Mouse (Mus musculus): ENCODE results near the gene C130073F10Rik.
"Not testable (repeated sequence)": the region's sequence is repeated elsewhere in the genome, so short reads cannot be mapped to it uniquely, and the experiment has no call there.

C130073F10Rik gene

GRCm38 (mm10) chr4:101893656-101894420 is at the start of gene C130073F10Rik:
C130073F10Rik (minus strand) TSS chr4:101893789.
- DNase-seq, result no peak

- not testable (repeated sequence) for DNase-seq
Measured at GRCm38 (mm10) chr4:101940107-101940506, 46.5 kb upstream of the C130073F10Rik start, which contains the start of gene Gm12794. Gm12794 (plus strand) TSS chr4:101940407.

- DNase-seq, result not testable (repeated sequence)
Measured at GRCm38 (mm10) chr4:101908821-101909220, 15.2 kb upstream of the C130073F10Rik start, which contains the start of gene Gm12800. Gm12800 (plus strand) TSS chr4:101909121.

- DNase-seq, result no peak
Measured at GRCm38 (mm10) chr4:101889377-101889776, 4.2 kb downstream of the C130073F10Rik start.

GRCm38 (mm10) chr4:101883641-101884040 is 9.9 kb downstream of the C130073F10Rik start:
- no peak for DNase-seq

- not testable (repeated sequence) for DNase-seq
Measured at GRCm38 (mm10) chr4:101875687-101876086, 17.9 kb downstream of the C130073F10Rik start.

GRCm38 (mm10) chr4:101872031-101872430 is 21.6 kb downstream of the C130073F10Rik start:
- DNase-seq, result not testable (repeated sequence)

GRCm38 (mm10) chr4:101862289-101862688 is 31.3 kb downstream of the C130073F10Rik start:
- DNase-seq, result no peak

- DNase-seq, result no peak
Measured at GRCm38 (mm10) chr4:101860873-101861272, 32.7 kb downstream of the C130073F10Rik start.

- DNase-seq, result no peak
Measured at GRCm38 (mm10) chr4:101850908-101851307, 42.7 kb downstream of the C130073F10Rik start.

GRCm38 (mm10) chr4:101843923-101844322 is 49.7 kb downstream of the C130073F10Rik start, which contains the start of gene B020004J07Rik:
B020004J07Rik (minus strand) TSS chr4:101844023.
- DNase-seq, result not testable (repeated sequence)

Data from thymus, adult 18-20 months (tissue).